Mouse (Mus musculus) testis, postnatal 10 days (tissue): ENCODE data around the gene BC017158.

Experiments
- DNase-seq: peaks from one replicate; pipeline ENCODE4 v3.0.0; 2021; ENCODE audit warnings: low spot score

BC017158 gene

DNA sequence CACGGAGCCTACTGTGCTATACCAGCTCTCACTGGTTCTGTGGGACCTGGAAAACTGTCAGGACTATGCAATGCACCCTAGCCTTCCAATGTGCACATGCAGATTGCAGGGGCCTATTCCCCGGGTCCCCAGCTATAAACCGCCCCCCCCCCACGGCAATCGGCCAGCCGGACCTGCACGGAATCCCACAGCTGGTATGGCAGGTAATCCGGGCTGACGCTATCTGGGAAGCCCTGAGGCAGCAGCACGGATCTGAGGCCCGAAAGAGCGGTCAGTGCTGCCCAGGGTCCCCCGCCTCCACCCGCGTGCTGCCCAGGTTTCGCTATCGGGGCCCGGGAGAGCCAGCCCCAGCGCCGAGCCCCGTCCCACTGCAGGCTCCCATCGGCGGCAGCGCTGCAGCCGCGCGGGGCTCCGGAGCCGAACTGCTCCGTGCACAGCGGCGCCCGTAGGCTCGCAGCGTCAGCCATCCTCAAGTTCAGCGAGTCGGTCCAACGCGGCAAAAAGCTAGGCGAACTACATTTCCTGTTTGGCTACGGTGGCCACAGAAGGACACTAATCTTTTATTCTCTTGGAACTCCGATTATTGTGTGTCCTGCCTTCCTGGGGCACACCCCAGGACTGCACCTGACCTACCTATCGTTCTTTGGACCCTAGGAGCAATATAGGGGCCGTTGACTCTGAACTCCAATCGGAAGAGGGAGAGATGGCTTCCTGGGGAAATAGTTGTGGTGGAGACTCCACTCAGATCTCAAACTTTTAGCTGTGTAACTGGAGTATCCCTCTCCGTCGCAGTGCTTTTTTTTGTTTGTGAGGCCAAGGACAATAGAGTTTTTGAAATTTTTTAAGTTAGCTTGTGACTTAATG lies at the start of gene BC017158:
Gene BC017158 (minus strand): TSS at position 554 of the 864 bp plus-strand sequence.
- DNase-seq = peak; percentile 66

DNA sequence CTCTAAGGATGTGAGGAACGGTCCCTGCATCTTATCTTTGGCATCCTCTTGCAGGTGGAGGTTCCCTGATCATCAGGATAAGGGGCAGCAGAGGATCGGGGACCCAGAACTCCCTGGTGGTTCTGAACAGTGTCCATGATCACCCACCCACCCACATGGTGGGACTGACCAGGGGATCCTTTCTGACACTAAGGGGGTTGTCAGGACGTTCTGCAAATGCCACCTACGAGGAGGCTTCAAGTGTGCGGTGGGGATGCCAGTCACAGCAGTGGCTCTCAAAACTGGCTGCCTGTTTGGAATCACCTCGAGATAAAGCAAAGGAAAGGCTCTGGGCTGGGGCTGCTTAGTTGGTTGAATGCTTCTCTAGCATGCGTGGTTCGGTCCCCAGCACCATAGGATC lies 49.0 kb upstream of the BC017158 start:
- peak; percentile 36 for DNase-seq

DNA sequence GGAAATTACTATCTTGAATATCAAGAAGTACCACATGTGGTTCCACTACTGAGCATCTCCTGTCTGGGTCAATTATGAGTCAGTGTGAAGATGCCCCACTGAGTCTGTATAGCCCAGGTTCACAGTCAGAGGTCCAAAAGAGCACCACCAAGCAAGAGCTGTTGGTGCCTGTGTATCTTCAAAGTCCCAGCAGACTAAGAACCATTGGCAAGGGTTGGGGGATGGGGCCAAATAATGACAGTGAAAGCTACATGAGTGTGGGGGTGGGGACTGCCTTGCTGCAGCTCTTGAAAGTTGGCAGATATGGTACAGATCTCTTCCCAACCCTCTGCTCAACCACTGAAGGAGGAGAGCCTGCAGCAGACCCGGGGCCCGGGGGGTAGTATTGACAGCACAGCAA lies 48.6 kb upstream of the BC017158 start:
- DNase-seq = peak; percentile 39

DNA sequence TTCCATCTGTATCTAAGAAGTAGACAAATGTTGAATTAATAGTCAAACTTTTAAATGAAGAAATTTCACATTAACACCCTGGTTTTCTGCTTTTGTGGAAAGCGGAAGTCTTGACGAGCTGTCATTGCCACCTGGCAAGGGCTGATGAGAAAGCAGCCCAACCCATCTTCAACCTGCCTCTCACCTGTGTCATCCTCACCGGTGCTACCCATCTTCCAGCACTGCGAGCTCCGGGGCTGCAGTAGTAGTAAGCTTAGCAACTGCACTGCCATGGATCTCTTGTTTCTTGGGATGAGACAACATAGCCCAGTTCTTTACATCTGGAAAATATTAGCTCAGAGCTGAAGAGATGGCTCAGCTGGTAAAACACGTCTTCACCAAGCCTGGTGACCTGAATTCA lies 47.7 kb upstream of the BC017158 start:
- DNase-seq = peak; percentile 33

DNA sequence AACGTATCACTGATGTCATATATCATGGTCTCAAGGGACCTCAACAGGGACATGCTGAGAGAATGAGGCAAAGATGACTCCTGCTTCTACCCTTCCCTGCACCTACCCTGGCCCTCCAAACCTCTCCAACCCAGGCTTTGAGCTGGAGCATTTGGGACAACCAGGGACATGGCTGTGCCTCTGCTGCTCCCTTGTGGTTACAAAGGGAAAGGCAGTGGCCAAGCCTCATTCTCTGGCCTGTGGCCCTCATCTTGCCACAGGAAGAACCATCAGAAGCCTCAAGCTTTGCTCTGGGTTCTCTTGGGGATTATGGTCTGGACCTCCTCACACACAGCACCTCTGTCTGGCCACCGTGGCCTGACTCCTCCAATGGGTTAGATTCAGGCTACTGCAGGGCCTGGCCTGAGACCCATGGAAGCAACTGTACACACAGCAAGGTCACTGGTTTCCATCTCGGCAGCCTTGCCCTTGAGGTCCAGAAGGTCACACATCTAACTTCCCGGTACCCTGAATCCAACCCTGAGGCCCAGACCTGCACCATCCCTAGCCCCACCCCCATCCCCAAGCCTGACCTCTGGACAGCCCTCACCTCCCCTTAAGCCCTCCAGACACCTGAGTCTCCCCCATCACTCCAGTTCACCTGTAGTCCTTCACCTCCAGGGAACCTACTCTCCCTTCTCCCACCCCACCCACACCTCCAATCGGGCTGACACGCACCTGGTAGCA lies 47.1 kb upstream of the BC017158 start:
- DNase-seq = peak; percentile 81

DNA sequence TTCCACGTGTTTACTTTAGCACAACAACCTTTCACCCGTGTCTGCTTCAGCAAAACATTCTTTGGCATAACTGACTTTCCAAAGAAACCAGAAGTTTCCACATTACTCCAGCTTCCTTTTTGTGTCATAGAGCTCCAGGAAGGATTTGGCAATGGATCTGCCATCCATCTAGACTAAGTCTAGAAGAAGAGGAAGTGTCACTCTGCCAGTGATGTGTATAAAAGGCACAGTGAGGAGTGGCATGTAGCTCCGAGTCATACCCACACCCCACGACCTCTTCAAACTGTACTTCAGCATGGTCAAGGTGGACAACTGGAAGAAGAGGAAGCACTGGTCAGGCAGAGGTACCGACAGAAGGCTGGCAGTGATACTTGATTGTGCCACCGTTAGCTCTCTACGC lies 46.5 kb upstream of the BC017158 start:
- DNase-seq = no peak

DNA sequence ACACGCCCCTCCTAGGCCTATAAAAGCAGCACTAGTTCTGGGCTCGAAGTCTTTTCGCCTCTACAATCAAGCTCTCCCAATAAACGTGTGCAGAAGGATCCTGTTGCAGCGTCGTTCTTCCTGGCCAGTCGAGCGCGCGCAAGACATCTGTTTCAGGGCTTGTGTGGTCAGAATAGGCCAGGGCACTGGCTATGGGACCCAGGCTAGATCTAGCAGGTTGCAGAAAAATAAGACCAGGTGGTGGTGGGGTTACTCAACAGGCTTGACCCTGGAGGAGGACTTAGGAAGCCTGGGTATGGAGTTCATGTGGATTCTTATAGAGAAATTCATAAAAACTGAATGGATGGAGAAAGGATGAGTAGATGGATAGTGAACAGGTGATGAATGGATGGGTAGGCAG lies 44.7 kb upstream of the BC017158 start:
- peak; percentile 18 for DNase-seq

DNA sequence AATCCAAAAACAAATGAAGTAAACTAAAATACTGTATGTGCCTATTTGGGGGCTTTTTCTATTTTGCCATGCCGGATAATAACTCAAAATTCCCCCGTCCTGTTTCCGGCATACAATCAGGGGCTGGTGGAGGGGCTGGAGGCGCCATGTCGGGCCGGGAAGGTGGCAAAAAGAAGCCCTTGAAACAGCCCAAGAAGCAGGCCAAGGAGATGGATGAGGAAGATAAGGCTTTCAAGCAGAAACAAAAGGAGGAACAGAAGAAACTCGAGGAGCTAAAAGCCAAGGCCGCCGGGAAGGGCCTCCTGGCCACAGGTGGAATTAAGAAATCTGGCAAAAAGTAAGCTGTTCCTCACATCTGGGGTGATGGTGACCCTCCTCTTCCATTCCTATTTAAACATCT lies 42.4 kb upstream of the BC017158 start:
- peak; percentile 19 for DNase-seq

DNA sequence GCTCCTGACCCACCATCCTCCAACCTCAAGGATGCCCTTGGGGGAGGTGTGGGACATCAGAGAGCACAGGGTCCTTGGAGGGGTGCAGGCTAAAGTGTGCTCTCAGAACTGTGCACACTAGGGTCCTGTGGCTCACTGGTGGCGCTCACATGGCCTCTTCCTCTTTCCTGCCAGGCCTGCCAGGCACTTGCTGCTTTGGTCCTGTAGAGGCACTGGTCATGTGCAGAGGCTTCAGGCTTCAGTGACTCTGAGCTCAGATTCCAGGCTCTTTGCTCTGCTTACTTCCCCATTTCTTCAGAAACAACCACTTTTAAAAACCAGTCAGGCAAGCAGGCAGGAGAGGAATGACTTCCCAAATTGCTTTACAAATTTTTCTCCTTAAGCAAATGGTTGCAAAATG lies 34.9 kb upstream of the BC017158 start:
- no peak for DNase-seq

DNA sequence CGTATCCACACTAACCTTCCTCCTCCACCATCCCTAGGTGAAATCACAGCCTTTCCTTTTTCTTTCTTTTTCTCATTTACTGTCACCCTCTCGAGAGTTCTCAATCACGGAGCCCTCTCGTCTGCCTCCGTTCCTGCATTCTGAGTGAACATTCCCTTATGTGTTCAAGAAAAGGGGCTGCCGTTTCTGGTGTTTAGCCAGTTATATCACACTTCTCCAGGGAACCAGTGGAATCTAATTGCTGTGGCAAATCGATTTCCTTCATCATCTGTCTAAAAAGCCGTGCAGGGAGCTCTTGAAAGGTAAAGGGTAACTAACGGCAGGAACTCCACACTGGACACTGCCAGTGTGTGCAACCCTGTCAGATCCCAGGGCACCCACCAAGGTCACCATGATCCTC lies 33.0 kb upstream of the BC017158 start:
- DNase-seq = peak; percentile 28

DNA sequence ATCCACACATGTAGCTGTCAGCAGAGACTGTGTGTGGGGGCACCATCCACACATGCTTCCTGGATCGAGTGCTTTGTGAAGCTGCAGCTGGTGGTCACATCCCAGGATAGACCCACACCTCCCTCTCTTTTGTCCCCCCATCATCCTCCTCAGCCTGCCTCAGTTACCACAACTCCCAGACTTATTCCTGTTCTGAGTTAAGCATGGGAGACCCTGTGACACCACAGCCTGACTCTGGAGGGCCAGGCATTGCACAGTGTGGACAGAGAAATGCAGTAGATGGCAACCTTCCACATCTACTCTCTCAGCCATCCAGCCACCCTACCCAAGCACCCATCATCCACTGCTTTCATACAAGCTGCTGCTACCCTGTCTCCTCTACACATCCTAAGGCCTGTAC lies 27.0 kb upstream of the BC017158 start:
- no peak for DNase-seq

DNA sequence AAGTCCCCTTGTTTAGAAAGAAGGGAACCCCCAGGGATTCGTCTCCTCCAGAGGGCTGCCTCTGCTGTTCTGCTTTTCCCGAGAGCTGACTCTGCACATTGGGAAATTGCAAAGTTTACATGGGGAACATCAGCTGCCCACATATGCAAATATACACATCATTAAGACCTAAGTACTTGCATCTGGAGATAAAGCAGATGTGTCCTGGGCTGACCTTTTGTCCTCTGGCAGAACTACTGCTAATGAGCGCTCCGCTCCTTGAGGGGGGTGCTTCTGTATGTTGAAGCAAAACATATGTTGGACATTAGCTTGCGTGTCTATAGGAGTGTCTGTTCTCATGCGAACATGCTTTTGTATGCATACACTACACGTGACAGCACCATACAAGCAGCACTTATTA lies 23.3 kb upstream of the BC017158 start:
- DNase-seq = peak; percentile 26

DNA sequence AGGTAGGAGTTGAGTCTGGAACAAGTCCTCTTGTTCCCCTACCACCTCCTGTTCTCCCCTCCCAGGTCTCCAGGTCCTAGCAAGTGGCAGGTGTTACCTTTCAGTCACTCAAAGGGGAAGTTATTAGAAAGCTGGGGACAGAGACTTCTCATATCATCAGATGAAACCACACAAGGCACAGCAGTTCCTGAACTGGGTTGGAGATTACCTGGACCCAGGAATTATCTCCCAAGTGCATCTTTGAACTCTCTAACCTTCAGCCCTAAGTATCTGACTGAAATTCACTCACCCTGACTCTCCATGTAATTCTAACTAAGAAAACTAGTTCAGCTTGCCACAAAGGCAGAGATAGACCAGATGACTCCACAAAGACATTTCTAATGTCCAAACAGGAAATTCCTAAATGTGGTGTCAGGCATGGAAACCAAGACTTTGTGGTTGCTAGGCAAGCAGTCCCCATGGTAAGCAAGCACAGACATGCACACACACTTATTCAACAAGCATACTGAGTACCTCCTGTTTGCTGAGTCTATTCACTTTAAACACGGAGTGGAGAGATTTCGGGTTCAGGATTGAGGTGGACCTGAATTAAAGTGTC lies 22.3 kb upstream of the BC017158 start:
- DNase-seq = no peak

DNA sequence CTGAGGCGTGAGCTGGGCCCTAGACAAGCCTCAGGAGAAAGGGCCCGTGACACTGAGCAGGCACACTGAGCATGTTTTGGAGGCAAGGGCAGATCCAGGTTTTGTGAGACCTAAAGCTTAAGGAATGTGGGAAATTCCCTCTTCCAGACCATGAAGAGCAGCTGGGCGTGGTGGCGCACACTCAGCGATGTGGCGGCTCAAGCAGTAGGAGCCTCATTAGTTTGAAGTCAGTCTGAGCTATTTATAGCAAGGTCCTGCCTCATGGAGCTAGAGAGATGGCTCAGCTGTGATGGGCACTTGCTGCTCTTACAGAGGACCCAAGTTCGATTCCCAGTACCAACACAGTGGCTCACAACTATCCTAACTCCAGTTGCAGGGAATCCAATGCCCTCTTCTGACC lies 21.2 kb upstream of the BC017158 start:
- no peak for DNase-seq

DNA sequence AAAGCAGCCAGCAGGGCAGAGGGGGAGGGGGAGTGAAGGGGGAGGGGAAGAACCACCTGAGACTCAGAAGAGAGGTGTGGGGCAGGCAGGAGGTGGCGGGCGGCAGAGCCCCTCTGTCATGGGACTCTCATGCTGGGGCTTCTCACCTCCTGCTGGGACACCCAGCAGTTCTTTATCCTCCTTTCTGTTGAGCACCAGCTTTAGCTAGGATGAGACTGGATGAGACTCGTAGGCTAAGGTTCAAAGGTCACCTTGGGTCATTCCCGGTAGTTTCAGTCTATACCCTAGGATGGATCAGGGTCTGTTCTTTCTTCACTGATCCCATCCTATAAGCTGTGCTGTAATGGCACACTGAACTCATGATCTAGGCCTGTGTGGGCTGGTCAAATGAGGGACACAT lies 19.0 kb upstream of the BC017158 start:
- no peak for DNase-seq

DNA sequence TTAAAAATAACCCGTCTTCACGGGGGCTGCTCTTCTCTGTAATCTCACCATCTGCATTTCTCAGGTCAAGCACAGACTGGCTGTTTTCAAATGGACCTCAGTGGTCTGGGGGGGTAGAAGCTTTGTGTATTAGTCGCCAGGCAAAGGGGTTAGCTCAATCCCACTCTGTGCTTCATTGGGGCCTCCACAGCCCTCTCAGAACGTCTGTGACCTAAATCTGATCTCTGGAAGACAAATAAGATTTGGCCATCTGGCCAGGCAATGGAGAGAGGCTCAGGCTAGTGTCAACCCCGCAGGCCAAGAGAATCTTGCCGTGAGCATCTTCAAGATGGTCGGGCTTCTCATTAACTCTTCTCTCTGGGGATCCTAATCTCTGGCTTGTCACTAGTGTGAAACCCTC lies 16.5 kb upstream of the BC017158 start:
- DNase-seq = no peak

DNA sequence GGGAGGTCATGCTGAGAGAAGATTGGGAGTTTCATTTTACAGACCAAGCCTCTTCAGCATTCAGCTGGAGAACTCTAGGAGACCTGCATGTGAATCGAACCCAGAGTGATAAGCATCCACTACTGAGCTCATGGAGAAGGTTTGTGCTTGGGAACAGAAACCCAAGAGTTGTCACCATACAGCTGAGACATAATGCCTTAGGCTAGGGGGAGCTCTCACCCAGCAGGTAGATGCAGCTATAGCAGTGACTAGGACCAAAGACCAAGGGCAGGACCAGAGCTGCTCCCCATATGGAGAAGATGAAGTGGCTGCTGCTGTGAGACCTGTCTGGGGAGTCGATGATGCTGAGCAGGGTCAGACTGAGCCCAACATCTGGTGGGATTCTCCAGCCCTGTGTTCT lies 15.6 kb upstream of the BC017158 start:
- DNase-seq = no peak

DNA sequence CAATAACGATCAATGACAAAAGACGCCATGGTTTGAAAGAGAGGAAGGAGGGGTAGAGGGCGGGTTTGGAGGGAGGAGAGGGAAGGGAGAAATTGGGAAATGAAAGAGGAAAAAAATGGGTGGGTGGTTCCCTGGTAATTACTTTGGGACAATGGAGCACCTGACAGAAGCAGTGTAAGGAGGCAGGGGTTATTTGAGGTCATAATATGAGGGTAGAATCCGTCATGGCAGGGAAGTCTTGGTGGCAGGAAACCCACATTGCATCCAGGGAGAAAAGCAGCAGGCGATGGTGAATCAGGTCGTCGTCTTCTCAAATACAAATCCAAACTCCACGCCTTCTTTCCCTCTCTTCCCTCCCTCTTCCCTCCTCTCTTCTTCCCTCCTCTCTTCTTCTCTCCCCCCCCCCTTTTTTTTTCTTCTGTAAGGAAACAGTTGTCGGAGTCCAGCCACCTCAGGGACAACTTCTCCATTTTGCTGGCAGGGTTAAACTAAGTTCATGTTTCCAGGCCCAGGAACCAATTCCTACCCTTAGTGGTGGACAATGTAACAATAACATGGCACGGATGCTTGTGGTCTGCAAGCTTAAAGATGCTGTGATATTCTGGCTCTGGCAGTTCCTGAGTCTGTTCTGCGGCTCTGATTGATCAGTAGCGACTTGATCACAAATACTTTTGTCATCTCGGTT lies 14.5 kb upstream of the BC017158 start:
- DNase-seq = peak; percentile 23

DNA sequence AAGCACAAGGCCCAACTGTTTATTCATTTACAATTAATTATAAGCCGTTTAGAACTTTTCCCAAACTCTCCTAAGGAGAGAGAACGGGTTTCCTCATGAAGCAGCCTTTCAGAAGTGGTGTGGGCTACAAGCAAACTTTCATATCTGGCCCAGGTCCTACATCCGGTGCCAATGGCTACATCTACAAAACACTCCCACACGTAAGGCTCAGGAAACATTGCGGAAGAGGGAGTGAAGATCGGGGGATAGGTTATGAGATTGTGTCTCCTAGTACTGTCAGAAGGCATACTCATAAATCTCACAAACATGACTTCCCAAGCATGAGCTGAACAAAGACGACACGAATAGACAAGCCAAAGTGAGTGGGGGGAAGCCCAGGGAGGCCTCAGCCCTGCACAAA lies 13.8 kb upstream of the BC017158 start:
- DNase-seq = peak; percentile 29

DNA sequence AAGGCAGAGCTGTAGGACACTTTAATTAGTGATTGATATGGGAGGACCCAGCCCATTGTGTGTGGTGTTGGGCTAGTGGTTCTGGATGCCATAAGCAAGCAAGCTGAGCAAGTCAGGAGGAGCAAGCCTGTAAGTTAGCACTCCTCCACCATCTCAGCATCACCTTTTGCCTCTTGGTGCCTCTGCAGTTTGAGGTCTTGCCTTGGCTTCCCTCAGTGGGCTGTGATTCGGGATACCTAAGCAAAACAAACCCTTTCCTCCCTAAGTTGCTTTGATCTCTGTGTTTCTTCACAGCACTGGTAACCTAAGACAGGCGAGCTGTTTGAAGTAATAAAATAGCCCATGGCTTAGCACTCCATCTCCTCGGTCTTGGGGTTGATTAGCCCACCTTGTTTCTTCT lies 13.3 kb upstream of the BC017158 start:
- no peak for DNase-seq

DNA sequence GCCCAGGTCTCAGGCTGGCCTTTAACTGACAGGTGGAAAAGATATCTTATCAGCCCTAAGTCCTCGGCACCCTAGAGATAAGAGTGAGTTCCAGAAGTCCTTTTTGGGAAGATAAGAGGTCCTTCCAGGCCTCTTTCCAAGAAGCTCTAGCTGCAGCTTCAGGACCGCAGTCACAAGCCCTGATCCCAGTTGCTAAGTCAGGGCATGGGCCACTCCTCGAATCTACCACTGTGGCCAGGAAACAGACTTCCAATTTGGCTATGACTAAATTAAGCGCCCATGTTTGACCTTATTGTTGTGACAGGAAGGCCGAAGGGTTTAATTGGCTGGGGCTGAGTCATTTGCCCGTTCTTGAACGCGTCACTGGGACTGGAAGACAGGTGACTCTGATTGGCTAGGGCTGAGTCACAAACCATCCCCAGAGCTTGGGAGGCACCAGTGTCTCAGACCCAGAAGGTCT lies 12.3 kb upstream of the BC017158 start:
- no peak for DNase-seq

DNA sequence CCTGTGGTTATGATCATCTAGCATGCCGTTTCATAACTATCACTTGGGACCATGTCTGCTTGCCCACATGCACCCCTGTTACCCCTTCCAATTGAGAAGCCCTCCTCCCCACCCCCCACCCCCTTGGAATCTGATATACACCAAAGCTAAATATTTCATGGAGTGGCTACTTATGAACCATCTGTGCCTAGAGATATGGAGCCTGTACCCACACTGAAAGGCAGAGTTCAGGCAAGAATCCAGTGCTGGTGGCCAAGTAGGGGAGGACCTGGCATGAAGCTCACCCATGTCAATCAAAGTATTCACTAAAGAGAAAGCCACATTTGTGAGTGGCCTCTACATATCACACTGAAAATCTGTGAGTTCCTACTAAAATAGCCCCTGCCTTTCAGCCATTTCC lies 11.8 kb upstream of the BC017158 start:
- DNase-seq = no peak
